Mouse (Mus musculus) C2C12 (cell line): Measurements from ENCODE around the gene 2310022A10Rik.

Experiments used
- CTCF ChIP-seq: IDR thresholded peaks from one replicate; pipeline ENCODE4 v1.5.1; 2011; ENCODE audit not compliant: control insufficient read depth, insufficient read depth, insufficient read length
- FOSL1 ChIP-seq: IDR thresholded peaks from one replicate; pipeline ENCODE4 v1.8.0; 2011; ENCODE audit warnings: mild to moderate bottlenecking, low read length; ENCODE audit not compliant: poor library complexity, insufficient read depth, severe bottlenecking
- MYOG ChIP-seq: IDR thresholded peaks from one replicate; pipeline ENCODE4 v1.6.1; 2011; ENCODE audit not compliant: control insufficient read depth, insufficient read length; ENCODE audit errors: extremely low read depth
- USF1 ChIP-seq: IDR thresholded peaks from one replicate; pipeline ENCODE4 v1.6.1; 2011; ENCODE audit warnings: low read depth, mild to moderate bottlenecking, control low read depth, moderate library complexity

DNA sequence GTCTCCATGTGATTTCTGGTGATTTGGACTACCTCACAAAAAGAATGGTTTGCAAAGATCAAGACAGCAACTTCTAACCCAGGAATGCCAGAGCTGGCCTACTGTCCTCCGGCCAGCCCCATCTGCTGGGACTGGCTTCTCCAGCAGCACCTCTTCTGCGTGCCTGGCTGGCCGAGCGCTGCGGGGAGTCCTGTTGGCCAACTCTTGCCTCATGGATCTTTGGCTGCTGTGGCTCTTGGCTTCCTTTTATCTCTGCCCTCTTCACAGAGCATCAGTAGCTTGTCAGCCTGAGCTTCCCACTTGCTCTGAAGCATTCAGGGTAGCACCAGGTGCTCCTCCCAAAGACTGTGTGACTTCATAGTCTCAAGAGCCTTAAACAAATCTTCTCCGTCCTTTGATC lies 75.2 kb downstream of the 2310022A10Rik start:
- TF ChIP-seq FOSL1: no peak
- no peak for TF ChIP-seq USF1
- no peak for TF ChIP-seq CTCF
- no peak for TF ChIP-seq MYOG
